Mouse (Mus musculus): ENCODE measurements around the gene Cers6.

Gene Cers6

GRCm38 (mm10) chr2:68957831-68958230, 96.6 kb downstream of the Cers6 start:
- in situ Hi-C loops (cut with MboI; ENCODE audit: unreplicated experiment in 2 of 2): no loop called here

GRCm38 (mm10) chr2:68959573-68959972, 98.3 kb downstream of the Cers6 start:
- in situ Hi-C loops (cut with MboI; ENCODE audit: unreplicated experiment in 2 of 2): no loop called here

GRCm38 (mm10) chr2:68960060-68960459, 98.8 kb downstream of the Cers6 start:
- in situ Hi-C loops (cut with MboI; ENCODE audit: unreplicated experiment in 2 of 2): no loop called here

GRCm38 (mm10) chr2:68960620-68961019, 99.4 kb downstream of the Cers6 start:
- in situ Hi-C loops (cut with MboI; ENCODE audit: unreplicated experiment in 2 of 2): no loop called here

GRCm38 (mm10) chr2:68966360-68966759, 105.1 kb downstream of the Cers6 start:
- in situ Hi-C loops (cut with MboI; ENCODE audit: unreplicated experiment in 2 of 2): no loop called here

GRCm38 (mm10) chr2:68968028-68968427, 106.8 kb downstream of the Cers6 start:
- in situ Hi-C loops (cut with MboI; ENCODE audit: unreplicated experiment in 2 of 2): no loop called here

- in situ Hi-C loops (cut with MboI; ENCODE audit: unreplicated experiment in 2 of 2): no loop called here
Observed at GRCm38 (mm10) chr2:68971840-68972239, 110.6 kb downstream of the Cers6 start.

- in situ Hi-C loops (cut with MboI; ENCODE audit: unreplicated experiment in 2 of 2): no loop called here
Observed at GRCm38 (mm10) chr2:68973753-68974152, 112.5 kb downstream of the Cers6 start.

GRCm38 (mm10) chr2:68975286-68975685, 114.0 kb downstream of the Cers6 start:
- in situ Hi-C loops (cut with MboI; ENCODE audit: unreplicated experiment in 2 of 2): no loop called here

- in situ Hi-C loops (cut with MboI; ENCODE audit: unreplicated experiment in 2 of 2): no loop called here
Observed at GRCm38 (mm10) chr2:68975780-68976179, 114.5 kb downstream of the Cers6 start.

GRCm38 (mm10) chr2:68978244-68978643, 117.0 kb downstream of the Cers6 start:
- in situ Hi-C loops (cut with MboI; ENCODE audit: unreplicated experiment in 2 of 2): no loop called here

- in situ Hi-C loops (cut with MboI; ENCODE audit: unreplicated experiment in 2 of 2): no loop called here
Observed at GRCm38 (mm10) chr2:68978660-68979604, 117.7 kb downstream of the Cers6 start.

- in situ Hi-C loops (cut with MboI; ENCODE audit: unreplicated experiment in 2 of 2): no loop called here
Observed at GRCm38 (mm10) chr2:68981302-68981701, 120.1 kb downstream of the Cers6 start.

GRCm38 (mm10) chr2:68981756-68982409, 120.6 kb downstream of the Cers6 start:
- in situ Hi-C loops (cut with MboI; ENCODE audit: unreplicated experiment in 2 of 2): no loop called here

GRCm38 (mm10) chr2:68982979-68983378, 121.7 kb downstream of the Cers6 start:
- in situ Hi-C loops (cut with MboI; ENCODE audit: unreplicated experiment in 2 of 2): no loop called here

- in situ Hi-C loops (cut with MboI; ENCODE audit: unreplicated experiment in 2 of 2): no loop called here
Observed at GRCm38 (mm10) chr2:68983431-68983830, 122.2 kb downstream of the Cers6 start.

- in situ Hi-C loops (cut with MboI; ENCODE audit: unreplicated experiment in 2 of 2): no loop called here
Observed at GRCm38 (mm10) chr2:68989117-68989516, 127.9 kb downstream of the Cers6 start.

GRCm38 (mm10) chr2:68992629-68993028, 131.4 kb downstream of the Cers6 start:
- in situ Hi-C loops (cut with MboI; ENCODE audit: unreplicated experiment in 2 of 2): no loop called here

- in situ Hi-C loops (cut with MboI; ENCODE audit: unreplicated experiment in 2 of 2): no loop called here
Observed at GRCm38 (mm10) chr2:68994441-68994840, 133.2 kb downstream of the Cers6 start.

- in situ Hi-C loops (cut with MboI; ENCODE audit: unreplicated experiment in 2 of 2): no loop called here
Observed at GRCm38 (mm10) chr2:68995723-68996122, 134.5 kb downstream of the Cers6 start.

- in situ Hi-C loops (cut with MboI; ENCODE audit: unreplicated experiment in 2 of 2): no loop called here
Observed at GRCm38 (mm10) chr2:68996268-68996667, 135.0 kb downstream of the Cers6 start.

GRCm38 (mm10) chr2:69004001-69004400, 142.8 kb downstream of the Cers6 start:
- in situ Hi-C loops (cut with MboI; ENCODE audit: unreplicated experiment in 2 of 2): no loop called here
